Mouse (Mus musculus) testis, adult 2 months (tissue): Measurements from ENCODE around the gene Usp24. TPM values are rescaled to one million over a fixed set of nuclear protein-coding genes. Genes with fewer than 3 reads are reported as not detected.

Source experiments
- H3K27ac ChIP-seq: fragments of 200-500 bp; 2 replicates; pipeline ENCODE4 v1.5.1; 2012; ENCODE audit warnings: low read depth, low read length; ENCODE audit not compliant: control insufficient read depth, insufficient read depth
- H3K27me3 ChIP-seq: fragments of 200-500 bp; 2 replicates; pipeline ENCODE4 v1.6.1; 2012; ENCODE audit warnings: mild to moderate bottlenecking, low read length, moderate library complexity; ENCODE audit not compliant: control insufficient read depth, insufficient read depth
- H3K36me3 ChIP-seq: fragments of 200-500 bp; 2 replicates; pipeline ENCODE4 v1.6.1; 2012; ENCODE audit warnings: mild to moderate bottlenecking, low read length; ENCODE audit not compliant: control insufficient read depth, insufficient read depth
- H3K4me1 ChIP-seq: fragments of 200-500 bp; 2 replicates; pipeline ENCODE4 v1.6.1; 2012; ENCODE audit warnings: low read length; ENCODE audit not compliant: control insufficient read depth, insufficient read depth
- H3K4me3 ChIP-seq: fragments of 200-500 bp; 2 replicates; pipeline ENCODE4 v1.5.1; 2012; ENCODE audit warnings: low read depth, mild to moderate bottlenecking, low read length, moderate library complexity, mixed read lengths; ENCODE audit not compliant: control insufficient read depth
- CTCF ChIP-seq: fragments of 200-500 bp; IDR thresholded peaks from 2 replicates; pipeline ENCODE4 v1.5.1; 2012; ENCODE audit warnings: low read depth, mild to moderate bottlenecking, inconsistent platforms, low read length, moderate library complexity; ENCODE audit not compliant: control insufficient read depth, insufficient read depth, insufficient replicate concordance
- POLR2A ChIP-seq: fragments of 200-500 bp; IDR thresholded peaks from 2 replicates; pipeline ENCODE4 v1.6.1; 2012; ENCODE audit warnings: low read depth, mild to moderate bottlenecking, inconsistent platforms, low read length, moderate library complexity; ENCODE audit not compliant: control insufficient read depth
- polyA plus RNA-seq: library from polyadenylated mRNA; depleted of rRNA; stranded (reverse); fragments of >200 nt; gene quantifications from 2 replicates; pipeline ENCODE4 v1.2.3, GENCODE M21; 2012; rRNA removed

Gene Usp24
- polyA plus RNA-seq = 10.4 and 11.5 TPM in 2 replicates

DNA sequence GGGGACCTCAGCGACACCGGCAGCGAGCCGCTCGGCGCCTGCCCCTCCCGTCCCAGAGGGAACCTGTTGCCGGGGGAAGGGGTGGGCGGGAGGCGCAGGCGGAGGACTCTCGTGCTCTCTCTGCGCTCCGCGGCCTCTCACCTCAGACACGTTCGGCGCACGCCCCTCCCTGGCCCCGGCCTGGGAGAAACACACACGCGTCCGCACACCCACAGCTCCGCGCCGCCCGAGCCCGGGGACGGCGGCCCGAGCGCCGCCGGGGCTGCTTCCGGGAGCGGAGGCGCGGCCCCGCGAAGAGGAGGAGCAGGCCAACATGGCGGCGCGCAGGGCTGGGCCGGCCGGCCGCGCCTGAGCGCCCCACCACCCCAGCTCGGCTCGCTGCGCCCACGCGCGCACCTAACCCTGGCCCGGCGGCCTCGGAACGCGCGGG is at the start of gene Usp24:
Gene Usp24 (plus strand): TSS at position 293 of the 430 bp plus-strand sequence.
- H3K27me3 ChIP-seq = no peaks in the 10 kb centered on the region
- no peaks in the 10 kb centered on the region for H3K36me3 ChIP-seq
- TF ChIP-seq CTCF = no peak
- no peak; the same call in none of the 2 replicates for TF ChIP-seq POLR2A
- peak within 1 kb of the TSS; percentile 98 for H3K4me3 ChIP-seq
- H3K4me1 ChIP-seq = peaks cover 9% of the 10 kb centered on the region
- H3K27ac ChIP-seq = peak within 1 kb of the TSS; percentile 98

- Histone ChIP-seq H3K4me1 (no peaks in the 10 kb centered on the region), H3K27ac (no peak overlapping the region), H3K4me3 (no peak overlapping the region), H3K36me3 (no peaks in the 10 kb centered on the region), H3K27me3 (no peaks in the 10 kb centered on the region)
- TF ChIP-seq POLR2A (no peak), CTCF (no peak)
These were observed 39.1 kb upstream of the Usp24 start for GRCm38 (mm10) chr4:106276937-106277336.

- Histone ChIP-seq H3K4me1 (no peaks in the 10 kb centered on the region), H3K4me3 (no peak overlapping the region), H3K27me3 (no peaks in the 10 kb centered on the region), H3K27ac (no peak overlapping the region), H3K36me3 (no peaks in the 10 kb centered on the region)
- no peak for TF ChIP-seq POLR2A
- TF ChIP-seq CTCF = no peak
These were observed 36.8 kb upstream of the Usp24 start for GRCm38 (mm10) chr4:106279177-106279576.

GRCm38 (mm10) chr4:106281128-106281491 is 34.9 kb upstream of the Usp24 start:
- no peaks in the 10 kb centered on the region for H3K36me3 ChIP-seq
- H3K27ac ChIP-seq = no peak overlapping the region
- H3K4me3 ChIP-seq = no peak overlapping the region
- no peaks in the 10 kb centered on the region for H3K4me1 ChIP-seq
- TF ChIP-seq CTCF (no peak), POLR2A (no peak)
- no peaks in the 10 kb centered on the region for H3K27me3 ChIP-seq

DNA sequence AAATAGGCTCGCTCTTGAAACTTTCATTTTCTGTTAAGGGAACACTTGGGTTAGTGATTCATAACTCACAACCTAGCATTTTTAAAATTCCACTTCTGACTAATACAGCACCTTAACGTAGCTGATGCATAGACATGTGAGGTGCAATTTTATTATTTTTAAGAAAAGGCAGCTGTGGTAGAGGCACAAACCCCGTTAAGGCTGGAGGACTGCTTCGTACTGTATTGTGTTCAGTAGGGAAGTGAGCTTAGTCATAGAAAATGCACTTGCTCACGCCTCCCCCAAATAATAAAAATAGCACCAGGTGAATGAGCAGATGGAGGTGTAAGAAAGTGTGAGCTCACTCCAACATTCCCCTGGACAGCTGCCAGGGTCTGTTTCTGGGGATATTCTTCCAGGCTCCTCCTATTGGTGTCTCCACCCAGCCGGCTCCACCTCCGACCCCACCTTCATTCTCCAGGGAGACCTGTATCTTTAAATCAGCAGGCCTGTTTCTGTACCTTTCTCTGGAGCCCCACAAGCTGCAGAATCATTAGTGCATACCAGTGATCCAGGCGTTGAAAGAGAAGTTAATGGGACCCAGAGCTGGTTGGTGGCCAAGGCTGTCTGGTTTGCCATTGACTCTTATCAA is 34.4 kb upstream of the Usp24 start:
- Histone ChIP-seq H3K27ac (no peak overlapping the region), H3K27me3 (no peaks in the 10 kb centered on the region), H3K4me3 (no peak overlapping the region), H3K4me1 (no peaks in the 10 kb centered on the region), H3K36me3 (no peaks in the 10 kb centered on the region)
- TF ChIP-seq POLR2A = no peak
- TF ChIP-seq CTCF = no peak

DNA sequence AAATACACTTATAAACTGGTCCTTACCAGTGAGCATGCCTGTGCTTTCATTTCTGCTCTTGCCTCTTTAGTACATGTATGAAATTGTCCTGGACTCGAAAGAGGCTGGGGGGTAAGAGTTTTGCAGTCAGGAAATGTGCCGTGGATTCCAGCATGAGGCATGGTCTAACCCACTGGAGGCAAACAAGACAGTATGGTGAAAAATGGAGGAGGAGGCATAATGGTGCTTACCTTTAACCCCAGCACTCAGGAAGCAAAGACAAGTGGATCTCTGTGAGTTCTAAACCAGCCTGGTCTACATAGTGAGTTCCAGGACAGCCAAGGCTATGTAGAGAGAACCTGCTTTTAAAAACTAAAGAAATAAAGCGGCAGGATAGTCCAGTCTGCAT is 33.9 kb upstream of the Usp24 start:
- Histone ChIP-seq H3K4me3 (no peak overlapping the region), H3K4me1 (no peaks in the 10 kb centered on the region), H3K36me3 (no peaks in the 10 kb centered on the region), H3K27me3 (no peaks in the 10 kb centered on the region), H3K27ac (no peak overlapping the region)
- TF ChIP-seq CTCF (no peak), POLR2A (no peak)

DNA sequence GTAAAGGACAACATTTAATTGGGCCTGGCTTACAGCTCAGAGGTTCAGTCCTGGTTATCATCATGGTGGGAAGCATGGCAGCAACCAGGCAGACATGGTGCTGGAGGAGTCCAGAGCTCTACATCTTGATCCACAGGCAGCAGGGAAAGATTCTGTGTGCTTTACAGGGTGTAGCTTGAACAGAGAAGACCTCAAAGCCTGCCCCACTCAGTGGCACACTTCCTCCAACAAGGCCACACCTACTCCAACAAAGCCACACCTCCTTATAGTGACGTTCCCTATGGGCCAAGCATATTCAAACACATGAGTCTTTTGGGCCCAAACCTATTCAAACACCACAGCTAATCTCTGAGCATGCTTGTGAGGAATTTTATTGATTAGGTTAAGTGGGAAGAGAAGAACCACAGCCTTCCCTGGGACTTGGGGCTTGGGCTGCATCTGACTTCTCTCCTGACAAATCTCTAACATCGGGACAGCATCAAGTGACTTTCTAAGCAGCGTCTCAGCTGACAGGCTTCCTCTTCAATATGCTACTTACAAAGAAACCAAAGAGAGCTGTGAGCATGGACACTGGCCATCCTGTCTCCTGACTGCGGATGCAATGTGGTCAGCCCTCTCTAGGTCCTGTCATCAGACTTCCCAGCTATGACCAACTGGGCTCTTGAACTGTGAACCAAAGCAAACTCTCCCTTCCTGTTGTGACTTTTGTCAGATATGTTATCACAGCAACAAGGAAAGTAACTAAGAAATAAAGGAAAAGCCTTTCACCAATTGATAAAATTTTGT is 28.9 kb upstream of the Usp24 start:
- H3K4me3 ChIP-seq = no peak overlapping the region
- H3K4me1 ChIP-seq = no peaks in the 10 kb centered on the region
- H3K36me3 ChIP-seq = no peaks in the 10 kb centered on the region
- H3K27ac ChIP-seq = no peak overlapping the region
- no peaks in the 10 kb centered on the region for H3K27me3 ChIP-seq
- no peak for TF ChIP-seq CTCF
- no peak for TF ChIP-seq POLR2A

- H3K27me3 ChIP-seq = no peaks in the 10 kb centered on the region
- H3K36me3 ChIP-seq = no peaks in the 10 kb centered on the region
- no peaks in the 10 kb centered on the region for H3K4me1 ChIP-seq
- no peak overlapping the region for H3K4me3 ChIP-seq
- TF ChIP-seq CTCF (no peak), POLR2A (no peak)
- no peak overlapping the region for H3K27ac ChIP-seq
These were observed 25.8 kb upstream of the Usp24 start for GRCm38 (mm10) chr4:106290201-106290600.
